In the genomic region with DNA sequence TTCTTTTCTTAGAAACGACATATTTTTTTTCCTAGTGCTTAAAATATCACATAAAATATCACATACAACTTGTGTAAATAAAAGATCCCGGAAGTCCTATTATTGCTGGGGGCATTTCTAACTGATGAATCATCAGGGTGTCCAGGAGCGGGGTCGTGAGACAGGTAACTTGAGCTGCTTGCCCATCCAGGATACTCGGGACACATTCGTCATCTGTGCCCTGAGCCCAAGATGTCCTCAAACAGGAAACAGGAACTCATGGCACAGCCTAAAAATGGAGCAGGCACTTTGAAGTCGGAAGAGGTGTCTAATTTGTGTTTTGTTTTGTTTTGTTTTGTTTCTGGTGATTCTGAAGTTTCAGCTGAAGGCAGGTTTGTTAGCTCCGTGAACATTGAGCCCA, we compare ENCODE assay signal across 29 mouse cellular contexts. TPM values are rescaled to one million over a fixed set of nuclear protein-coding genes. Genes with fewer than 3 reads are reported as not detected.
DNase-seq lines count a peak whose midpoint lies in the region; ATAC-seq and TF ChIP-seq lines count a peak whose summit lies in the region.
"Had no signal": no experiment of that assay in that cellular context is flagged by ENCODE, and none has a peak within 500 bp of the region (broad histone marks: within the 10 kb centered on the region; RNA-seq: fewer than 3 reads in every experiment).

No protein-coding gene starts in this region.

- ATAC-seq in kidney, embryonic 15.5 days (replicated peaks; ENCODE audit: low FRiP score): no peak
- ATAC-seq in kidney, embryonic 16.5 days (ENCODE audit: low FRiP score, low TSS enrichment): no peak
- ATAC-seq: forebrain, embryonic 14.5 days; forebrain, postnatal 0 days; Patski had no signal

- H3K9ac ChIP-seq in kidney, embryonic 15.5 days: no peak overlapping the region
- no peak overlapping the region for H3K9ac ChIP-seq in kidney, embryonic 16.5 days (replicated peaks; ENCODE audit: low read length)
- H3K9ac ChIP-seq: embryonic facial prominence, embryonic 12.5 days; embryonic facial prominence, embryonic 15.5 days; forebrain, postnatal 0 days; heart, embryonic 13.5 days; hindbrain, embryonic 12.5 days; hindbrain, embryonic 15.5 days had no signal

- TF ChIP-seq CTCF in kidney, adult 2 months (conservative IDR thresholded peaks at IDR 0.05; ENCODE audit: insufficient read depth, insufficient read length, low read depth, low read length): no peak

- no peaks in the 10 kb centered on the region for H3K9me3 ChIP-seq in kidney, embryonic 15.5 days (replicated peaks)
- no peaks in the 10 kb centered on the region for H3K9me3 ChIP-seq in kidney, embryonic 16.5 days (ENCODE audit: low read length)
- H3K9me3 ChIP-seq: embryonic facial prominence, embryonic 12.5 days; embryonic facial prominence, embryonic 15.5 days; heart, embryonic 10.5 days; heart, embryonic 13.5 days; hindbrain, embryonic 12.5 days; hindbrain, embryonic 15.5 days had no signal

- H3K36me3 ChIP-seq in kidney, adult 2 months (ENCODE audit: control insufficient read depth, insufficient read depth, low read length): no peaks in the 10 kb centered on the region
- H3K36me3 ChIP-seq in kidney, embryonic 15.5 days: peaks cover 8% of the 10 kb centered on the region; the same call in 1 of the 2 replicates
- H3K36me3 ChIP-seq in kidney, embryonic 16.5 days (ENCODE audit: insufficient read depth, low read length): peaks cover 2% of the 10 kb centered on the region; the same call in 1 of the 2 replicates
- H3K36me3 ChIP-seq: embryonic facial prominence, embryonic 12.5 days; embryonic facial prominence, embryonic 15.5 days; G1E; heart, embryonic 10.5 days; heart, embryonic 13.5 days; hindbrain, embryonic 12.5 days; hindbrain, embryonic 15.5 days had no signal

- no peak overlapping the region for H3K4me2 ChIP-seq in kidney, embryonic 15.5 days
- no peak overlapping the region for H3K4me2 ChIP-seq in kidney, embryonic 16.5 days (replicated peaks; ENCODE audit: low read depth, low read length)
- H3K4me2 ChIP-seq: embryonic facial prominence, embryonic 12.5 days; embryonic facial prominence, embryonic 15.5 days; heart, embryonic 13.5 days; hindbrain, embryonic 12.5 days; hindbrain, embryonic 15.5 days had no signal

- H3K27ac ChIP-seq in kidney, adult 2 months (ENCODE audit: insufficient read depth, low read depth, low read length): peak overlapping the region; percentile 55
- no peak overlapping the region for H3K27ac ChIP-seq in kidney, embryonic 15.5 days
- H3K27ac ChIP-seq in kidney, embryonic 16.5 days (ENCODE audit: low read length): no peak overlapping the region
- H3K27ac ChIP-seq: embryonic facial prominence, embryonic 12.5 days; embryonic facial prominence, embryonic 15.5 days; gastrocnemius, adult 2 months; heart, adult 2 months; heart, embryonic 10.5 days; heart, embryonic 13.5 days; hindbrain, embryonic 12.5 days; hindbrain, embryonic 15.5 days had no signal

- no peaks in the 10 kb centered on the region for H3K27me3 ChIP-seq in kidney, adult 2 months (replicated peaks; ENCODE audit: control insufficient read depth, insufficient read depth, low read length)
- H3K27me3 ChIP-seq in kidney, embryonic 15.5 days: no peaks in the 10 kb centered on the region
- no peaks in the 10 kb centered on the region for H3K27me3 ChIP-seq in kidney, embryonic 16.5 days (ENCODE audit: insufficient read depth, low read length)
- H3K27me3 ChIP-seq: CH12.LX; embryonic facial prominence, embryonic 12.5 days; embryonic facial prominence, embryonic 15.5 days; heart, embryonic 13.5 days; hindbrain, embryonic 12.5 days; hindbrain, embryonic 15.5 days; Patski had no signal

- WGBS in kidney, adult 2 months: 58% methylated on average over 8 of the region's 8 CpGs
- WGBS in kidney, embryonic 15.5 days: 33% methylated on average over 8 of the region's 8 CpGs
- 29% methylated on average over 8 of the region's 8 CpGs for whole genome bisulfite sequencing in kidney, embryonic 16.5 days

- no peak overlapping the region for H3K4me3 ChIP-seq in kidney, adult 2 months (ENCODE audit: insufficient read depth, low read depth, low read length)
- no peak overlapping the region for H3K4me3 ChIP-seq in kidney, embryonic 15.5 days (replicated peaks)
- H3K4me3 ChIP-seq in kidney, embryonic 16.5 days (ENCODE audit: low read length): no peak overlapping the region
- H3K4me3 ChIP-seq: embryonic facial prominence, embryonic 12.5 days; embryonic facial prominence, embryonic 15.5 days; gastrocnemius, adult 2 months; heart, adult 2 months; heart, embryonic 10.5 days; heart, embryonic 13.5 days; hindbrain, embryonic 12.5 days; hindbrain, embryonic 15.5 days had no signal

- peak; percentile 19 for DNase-seq in adrenal gland, adult 8-10 months
- DNase-seq in adrenal gland, postnatal 36 days: no peak
- peak; percentile 75 for DNase-seq in kidney, adult 2 months
- DNase-seq in kidney, postnatal 10 days: peak; percentile 31
- DNase-seq in gastrocnemius, adult 8-10 months (ENCODE audit: low spot score in 2 of 2): no peak
- DNase-seq: adrenal gland, adult 2 months; B cell, adult 2 months; cerebellum, adult 11 months; cerebellum, adult 2 months; cerebellum, adult 9-11 months; cerebellum, postnatal 25 days; forebrain, postnatal 0 days; gastrocnemius, adult 2 months; gastrocnemius, postnatal 25 days; heart, adult 2 months; heart, postnatal 14 days had no signal

- no peaks in the 10 kb centered on the region; the same call in 1 of the 2 replicates for H3K4me1 ChIP-seq in kidney, adult 2 months (ENCODE audit: control insufficient read depth, insufficient read depth, low read length)
- no peaks in the 10 kb centered on the region; the same call in 1 of the 2 replicates for H3K4me1 ChIP-seq in kidney, embryonic 15.5 days
- H3K4me1 ChIP-seq in kidney, embryonic 16.5 days (ENCODE audit: insufficient read depth, low read length): no peaks in the 10 kb centered on the region
- H3K4me1 ChIP-seq: embryonic facial prominence, embryonic 12.5 days; embryonic facial prominence, embryonic 15.5 days; hindbrain, embryonic 12.5 days; hindbrain, embryonic 15.5 days had no signal

- no peak for TF ChIP-seq POLR2A in kidney, adult 2 months (IDR thresholded peaks at IDR 0.05; ENCODE audit: low read depth, low read length)

RNA-seq across cellular contexts. Expression of a gene that starts 43.0 kb away (rescaled TPM):
- 10 to 100 TPM; 11.5 to 20.7 (median 16.1) TPM for total RNA-seq in adrenal gland, adult 8-10 months (2022)
- total RNA-seq in adrenal gland, postnatal 36 days (2021): 10 to 100 TPM; 12.3 to 22.0 TPM
- polyA plus RNA-seq in kidney, adult 2 months (2012; rRNA removed): 41.7 and 52.4 TPM in 2 replicates
- polyA plus RNA-seq in kidney, embryonic 15.5 days (2015; fragmentation: Nextera tagmentation; extraction: Ambion mirVana): 82.5 and 82.7 TPM in 2 replicates
- polyA plus RNA-seq in kidney, embryonic 16.5 days (2015; fragmentation: Nextera tagmentation; extraction: Ambion mirVana): 116 and 117 TPM in 2 replicates
- 1 to 10 TPM in 3 of 4 experiments, under 1 TPM in 1; 0.77 to 2.9 (median 1.6) TPM for total RNA-seq in gastrocnemius, adult 8-10 months (2022)
- total RNA-seq: CH12.LX; common myeloid progenitor, adult 5-6 weeks had no signal
- polyA plus RNA-seq: G1E had no signal

Comparison
In these comparisons a context has a peak if more than half of its experiments do, and no peak if none do; other contexts are left out.
1. DNase-seq: peak in adrenal gland, adult 8-10 months (single experiment), kidney, adult 2 months (single experiment) and kidney, postnatal 10 days (single experiment); none in adrenal gland, postnatal 36 days (0 of 2) and gastrocnemius, adult 8-10 months (0 of 2).